Mouse (Mus musculus): ENCODE data around the gene Sstr3.

Gene Sstr3

DNA sequence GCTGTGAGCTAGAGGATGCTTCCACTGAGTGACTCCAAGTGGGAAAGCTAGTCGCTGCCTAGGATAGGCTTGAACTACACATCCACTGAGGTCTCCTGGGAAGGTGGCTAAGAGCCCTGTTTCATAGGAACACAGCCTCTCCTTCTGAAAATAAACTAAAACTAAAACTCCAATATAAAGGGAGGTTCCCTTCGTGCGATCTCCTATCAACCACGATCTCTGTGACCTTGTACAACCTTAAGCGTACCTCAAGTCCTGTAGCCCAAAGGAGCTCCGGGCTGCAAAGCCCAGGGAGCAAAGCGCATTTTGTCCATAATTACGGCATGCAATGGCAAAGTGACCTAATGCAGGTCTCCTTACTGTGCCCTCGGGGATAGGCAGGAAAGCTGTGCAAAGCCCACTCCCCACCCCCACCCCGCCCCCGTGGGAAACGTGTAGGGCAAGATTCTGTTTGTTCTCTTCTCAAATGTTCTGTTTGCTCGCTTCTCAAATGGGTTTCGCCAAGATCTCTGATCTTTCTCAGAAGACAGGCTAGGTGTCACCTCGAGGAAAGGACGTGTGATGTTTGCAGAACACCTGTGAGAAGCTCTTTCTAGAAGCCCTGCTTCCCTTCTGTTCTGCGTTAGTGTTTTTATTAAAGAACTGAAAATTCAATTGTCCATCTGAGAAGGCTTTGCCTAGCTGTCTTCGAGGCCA is 41.9 kb downstream of the Sstr3 start:
- DNase-seq: no peak

DNA sequence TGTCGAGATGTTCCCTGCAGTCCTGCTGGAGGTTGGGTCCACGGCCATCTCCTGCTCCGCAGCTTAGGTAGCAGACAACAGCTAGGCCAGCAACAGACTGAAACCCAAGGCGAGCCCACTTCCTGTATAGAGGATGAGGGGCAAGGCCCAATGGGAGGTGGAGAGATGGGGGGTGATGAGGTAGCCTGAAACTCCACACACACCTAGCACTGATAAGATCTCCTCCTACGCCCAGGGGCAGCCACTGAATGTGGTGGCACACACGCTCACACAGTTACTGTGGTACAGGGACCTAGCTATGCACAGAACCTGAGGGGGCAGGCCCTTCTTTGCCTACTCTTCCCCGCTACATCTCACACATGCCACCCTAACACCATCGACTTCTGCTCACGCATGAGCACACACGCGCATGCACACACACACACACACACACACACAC is 49.5 kb downstream of the Sstr3 start, which contains the start of gene Il2rb:
Il2rb (minus strand) TSS at position 304 of the 439 bp plus-strand sequence.
- DNase-seq: no peak

DNA sequence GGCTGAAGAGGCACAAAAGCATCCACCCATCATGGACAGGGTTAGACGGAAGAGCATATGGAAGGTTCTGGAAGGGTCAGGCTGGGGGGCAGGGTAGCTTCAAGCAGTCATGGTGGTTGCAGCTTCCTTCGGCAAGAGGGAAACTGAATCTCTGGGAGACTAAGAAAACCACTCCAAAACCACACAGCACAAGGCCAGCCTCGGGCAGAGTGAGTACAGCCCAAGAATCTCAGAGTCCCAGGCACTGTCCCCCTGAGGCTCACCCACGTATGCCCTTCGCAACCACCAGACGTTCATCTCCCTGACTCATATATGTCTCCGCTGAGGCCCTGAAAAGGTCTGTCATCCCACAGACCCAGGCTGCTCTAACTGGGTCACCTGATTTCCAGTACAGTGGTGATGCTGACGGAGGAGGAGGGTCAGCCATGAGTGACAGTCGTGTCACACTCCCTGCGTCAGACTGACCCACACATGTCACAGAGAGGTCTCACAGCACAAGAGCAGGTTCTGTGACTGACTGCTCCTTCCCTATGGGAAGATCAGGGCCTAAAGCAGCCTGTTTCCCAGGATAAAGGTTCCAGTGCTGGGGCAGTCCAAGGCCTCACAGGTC is 51.0 kb downstream of the Sstr3 start:
- no peak for DNase-seq

DNA sequence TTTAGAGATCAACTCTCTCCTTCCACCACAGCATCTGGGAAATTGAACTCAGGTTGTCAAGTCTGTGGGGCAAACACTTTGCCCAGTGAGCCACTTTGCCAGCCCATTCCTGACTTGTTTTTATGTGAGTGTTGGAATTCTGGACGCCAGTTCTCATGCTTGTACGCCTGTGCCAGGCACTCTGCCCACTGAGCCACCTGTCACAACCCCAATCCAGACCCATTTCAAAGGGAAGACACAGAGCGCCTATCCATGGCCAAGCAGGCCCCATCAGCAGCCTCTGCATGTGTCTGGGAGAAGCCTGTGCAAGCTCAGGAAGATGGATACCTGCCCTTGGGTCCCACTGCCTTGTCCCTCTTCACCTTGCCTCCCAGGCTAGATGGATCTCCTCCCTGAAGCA is 53.2 kb downstream of the Sstr3 start:
- DNase-seq: no peak

DNA sequence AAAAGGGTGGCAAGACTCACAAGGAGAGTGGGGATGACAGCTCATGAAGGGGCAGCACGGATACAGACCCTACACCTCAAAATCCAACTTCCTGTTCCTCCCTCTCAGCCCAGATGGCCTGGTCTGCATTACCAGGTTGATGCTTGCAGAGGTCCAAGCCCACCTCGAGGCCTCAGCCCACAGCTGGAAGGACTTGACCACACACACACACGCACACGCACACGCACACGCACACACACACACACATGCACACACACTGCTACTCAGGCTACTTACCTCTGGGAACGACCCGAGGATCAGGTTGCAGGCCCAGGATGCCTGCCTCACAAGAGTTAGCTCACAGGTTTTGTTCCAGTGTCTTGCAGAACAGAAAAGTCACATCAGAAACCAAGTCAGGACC is 54.6 kb downstream of the Sstr3 start:
- DNase-seq: no peak

DNA sequence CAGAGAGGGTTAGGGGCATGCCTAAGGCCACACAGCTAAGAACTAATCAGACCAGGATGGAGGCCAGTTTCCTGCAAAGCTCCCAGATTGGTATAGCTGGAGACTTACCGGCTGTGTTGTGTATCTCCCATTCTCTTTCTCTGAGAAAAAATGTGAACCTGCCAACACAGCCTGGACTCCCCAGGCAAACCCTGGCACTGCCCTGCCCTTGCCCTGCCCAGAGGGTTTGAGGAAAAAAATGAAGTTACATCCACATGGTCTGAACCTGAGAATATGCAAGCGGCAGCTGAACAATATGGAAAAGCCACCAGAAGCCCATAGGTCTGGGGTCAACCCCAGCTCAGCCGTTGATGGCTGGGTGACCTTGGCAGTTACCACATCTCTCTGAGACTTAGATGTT is 55.2 kb downstream of the Sstr3 start:
- DNase-seq: no peak

DNA sequence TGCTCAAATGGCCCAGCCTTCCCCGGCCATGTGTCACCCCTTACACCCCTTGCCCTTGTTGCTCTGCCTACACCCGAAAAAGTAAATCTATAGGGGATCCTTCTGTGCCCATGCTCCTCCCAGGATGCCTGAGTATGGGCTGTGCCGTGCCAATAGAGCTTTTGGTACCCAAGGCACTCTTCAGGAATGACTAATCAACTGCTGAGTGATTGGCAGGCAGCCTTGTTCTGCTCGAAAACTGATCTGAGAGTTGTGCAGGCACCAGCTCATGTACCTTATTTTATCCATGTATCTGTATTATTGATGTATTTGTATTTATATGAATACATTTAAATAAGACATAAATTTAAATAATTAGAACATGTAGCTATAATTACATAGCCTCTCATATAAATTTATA is 57.4 kb downstream of the Sstr3 start:
- no peak for DNase-seq
